Mouse (Mus musculus) embryonic facial prominence, embryonic 14.5 days (tissue): ENCODE data around the gene Hist2h2ac. TPM values are rescaled to one million over a fixed set of nuclear protein-coding genes. Genes with fewer than 3 reads are reported as not detected.

Experiments
- ATAC-seq: fragments of 200-750 bp; cut with Nextera tagmentation; 2 replicates; pipeline ENCODE4 v1.8.0; 2017; ENCODE audit warnings: low read depth, moderate number of reproducible peaks, moderate TSS enrichment
- DNase-seq: peaks from one replicate; pipeline ENCODE4 v3.0.0-alpha.2; 2015; ENCODE audit warnings: low spot score
- H3K27ac ChIP-seq: fragments of 300-500 bp; sonication (generic); replicated peaks from 2 replicates; pipeline ENCODE4 v1.5.1; 2014; ENCODE audit warnings: low read depth, mild to moderate bottlenecking, low read length, moderate library complexity
- H3K27me3 ChIP-seq: fragments of 300-500 bp; sonication (generic); replicated peaks from 2 replicates; pipeline ENCODE4 v1.6.1; 2014; ENCODE audit warnings: low read length; ENCODE audit not compliant: control insufficient read depth, insufficient read depth
- H3K36me3 ChIP-seq: fragments of 300-500 bp; sonication (generic); 2 replicates; pipeline ENCODE4 v1.6.1; 2014; ENCODE audit warnings: low read length, mixed read lengths; ENCODE audit not compliant: control insufficient read depth, insufficient read depth
- H3K4me1 ChIP-seq: fragments of 300-500 bp; sonication (generic); 2 replicates; pipeline ENCODE4 v1.6.1; 2014; ENCODE audit warnings: antibody characterized with exemption, low read length; ENCODE audit not compliant: control insufficient read depth, insufficient read depth
- H3K4me2 ChIP-seq: fragments of 300-500 bp; sonication (generic); 2 replicates; pipeline ENCODE4 v1.6.1; 2014; ENCODE audit warnings: low read depth, mild to moderate bottlenecking, low read length, moderate library complexity, mixed read lengths
- H3K4me3 ChIP-seq: fragments of 300-500 bp; sonication (generic); 2 replicates; pipeline ENCODE4 v1.5.1; 2014; ENCODE audit warnings: low read depth, mild to moderate bottlenecking, low read length
- H3K9ac ChIP-seq: fragments of 300-500 bp; sonication (generic); 2 replicates; pipeline ENCODE4 v1.6.1; 2014; ENCODE audit warnings: low read depth, mild to moderate bottlenecking, low read length, moderate library complexity, mixed read lengths
- H3K9me3 ChIP-seq: fragments of 300-500 bp; sonication (generic); 2 replicates; pipeline ENCODE4 v1.6.1; 2016; ENCODE audit warnings: low read length; ENCODE audit not compliant: control insufficient read depth
- WGBS: fragments of 180-500 bp; shearing (Covaris S2); extraction: QIAGEN DNeasy Blood & Tissue Kit; methylation state at CpG from one replicate; pipeline ENCODE4 v1.1.7; 2014; 5-methylcytosine and 5-hydroxymethylcytosine counted together
- polyA plus RNA-seq: library from polyadenylated mRNA; unstranded; fragments of >200 nt; fragmentation: Nextera tagmentation; extraction: Ambion mirVana; gene quantifications from 2 replicates; pipeline ENCODE4 v1.2.1, GENCODE M21; 2014

Hist2h2ac gene
- polyA plus RNA-seq, 1 experiment from 2014 or later, result 8.4 TPM

GRCm38 (mm10) chr3:96263558-96264403 lies 43.1 kb upstream of the Hist2h2ac start:
- Histone ChIP-seq H3K27ac (peak overlapping the region; percentile 99), H3K9me3 (no peaks in the 10 kb centered on the region), H3K27me3 (no peaks in the 10 kb centered on the region), H3K4me1 (peaks cover 18% of the 10 kb centered on the region), H3K36me3 (no peaks in the 10 kb centered on the region), H3K4me2 (peak overlapping the region; percentile 76), H3K4me3 (peak overlapping the region; percentile 59), H3K9ac (peak overlapping the region; percentile 75)
- DNase-seq, result peak; percentile 74
- WGBS, result 6% methylated on average over 27 of the region's 27 CpGs
- ATAC-seq, result peak; percentile 16; the same call in 1 of the 2 replicates

- Histone ChIP-seq H3K9ac (peak within 1 kb of the TSS; percentile 83), H3K4me2 (peak within 1 kb of the TSS; percentile 76), H3K4me3 (peak within 1 kb of the TSS; percentile 59), H3K27ac (peak within 1 kb of the TSS; percentile 99), H3K27me3 (no peaks in the 10 kb centered on the region), H3K9me3 (no peaks in the 10 kb centered on the region), H3K4me1 (peaks cover 17% of the 10 kb centered on the region), H3K36me3 (no peaks in the 10 kb centered on the region)
- DNase-seq (peak; percentile 98), ATAC-seq (peak; percentile 90)
- WGBS, result under 1% methylated on average over 31 of the region's 40 CpGs
Observed at GRCm38 (mm10) chr3:96262979-96263550, 42.4 kb upstream of the Hist2h2ac start, which contains the start of gene Hist2h4. Gene Hist2h4 (minus strand): TSS chr3:96263311.

GRCm38 (mm10) chr3:96262216-96262875 lies 41.7 kb upstream of the Hist2h2ac start:
- H3K36me3 ChIP-seq, result no peaks in the 10 kb centered on the region
- DNase-seq (peak; percentile 95), ATAC-seq (peak; percentile 85)
- peaks cover 15% of the 10 kb centered on the region for H3K4me1 ChIP-seq
- H3K4me3 ChIP-seq, result peak overlapping the region; percentile 59
- H3K27ac ChIP-seq, result peak overlapping the region; percentile 99
- no peaks in the 10 kb centered on the region for H3K27me3 ChIP-seq
- peak overlapping the region; percentile 83 for H3K9ac ChIP-seq
- under 1% methylated on average over 19 of the region's 19 CpGs for WGBS
- no peaks in the 10 kb centered on the region for H3K9me3 ChIP-seq
- H3K4me2 ChIP-seq, result peak overlapping the region; percentile 76

GRCm38 (mm10) chr3:96261623-96262022 lies 40.9 kb upstream of the Hist2h2ac start:
- no peaks in the 10 kb centered on the region for H3K9me3 ChIP-seq
- DNase-seq (no peak), ATAC-seq (no peak)
- peak overlapping the region; percentile 83; the same call in 1 of the 2 replicates for H3K9ac ChIP-seq
- peak overlapping the region; percentile 99 for H3K27ac ChIP-seq
- H3K27me3 ChIP-seq, result no peaks in the 10 kb centered on the region
- H3K4me2 ChIP-seq, result peak overlapping the region; percentile 76
- peak overlapping the region; percentile 59 for H3K4me3 ChIP-seq
- no peaks in the 10 kb centered on the region for H3K36me3 ChIP-seq
- 53% methylated on average over 3 of the region's 3 CpGs for WGBS
- peaks cover 15% of the 10 kb centered on the region for H3K4me1 ChIP-seq

- ATAC-seq, result no peak
- DNase-seq, result no peak
- 92% methylated on average over 5 of the region's 5 CpGs for WGBS
- Histone ChIP-seq H3K27me3 (no peaks in the 10 kb centered on the region), H3K27ac (no peak overlapping the region), H3K9me3 (no peaks in the 10 kb centered on the region), H3K36me3 (no peaks in the 10 kb centered on the region), H3K4me3 (no peak overlapping the region), H3K9ac (no peak overlapping the region), H3K4me1 (peaks cover 15% of the 10 kb centered on the region), H3K4me2 (no peak overlapping the region)
Observed at GRCm38 (mm10) chr3:96260220-96260619, 39.5 kb upstream of the Hist2h2ac start.

GRCm38 (mm10) chr3:96257190-96257589 lies 36.5 kb upstream of the Hist2h2ac start:
- H3K4me3 ChIP-seq, result no peak overlapping the region
- 61% methylated on average over 3 of the region's 3 CpGs for WGBS
- H3K36me3 ChIP-seq, result no peaks in the 10 kb centered on the region
- H3K4me2 ChIP-seq, result no peak overlapping the region
- DNase-seq, result no peak
- H3K9me3 ChIP-seq, result no peaks in the 10 kb centered on the region
- no peak for ATAC-seq
- H3K27me3 ChIP-seq, result no peaks in the 10 kb centered on the region
- H3K9ac ChIP-seq, result no peak overlapping the region
- peaks cover 3% of the 10 kb centered on the region; the same call in 1 of the 2 replicates for H3K4me1 ChIP-seq
- H3K27ac ChIP-seq, result no peak overlapping the region

GRCm38 (mm10) chr3:96255926-96256593 lies 35.4 kb upstream of the Hist2h2ac start:
- H3K9me3 ChIP-seq, result no peaks in the 10 kb centered on the region
- H3K9ac ChIP-seq, result no peak overlapping the region
- no peaks in the 10 kb centered on the region for H3K4me1 ChIP-seq
- no peak overlapping the region for H3K4me2 ChIP-seq
- H3K36me3 ChIP-seq, result no peaks in the 10 kb centered on the region
- 67% methylated on average over 5 of the region's 5 CpGs for WGBS
- no peak for ATAC-seq
- H3K27me3 ChIP-seq, result no peaks in the 10 kb centered on the region
- DNase-seq, result no peak
- no peak overlapping the region for H3K4me3 ChIP-seq
- H3K27ac ChIP-seq, result no peak overlapping the region
